Mouse (Mus musculus): ENCODE measurements around the gene Mthfd1.

The Mthfd1 gene

DNA sequence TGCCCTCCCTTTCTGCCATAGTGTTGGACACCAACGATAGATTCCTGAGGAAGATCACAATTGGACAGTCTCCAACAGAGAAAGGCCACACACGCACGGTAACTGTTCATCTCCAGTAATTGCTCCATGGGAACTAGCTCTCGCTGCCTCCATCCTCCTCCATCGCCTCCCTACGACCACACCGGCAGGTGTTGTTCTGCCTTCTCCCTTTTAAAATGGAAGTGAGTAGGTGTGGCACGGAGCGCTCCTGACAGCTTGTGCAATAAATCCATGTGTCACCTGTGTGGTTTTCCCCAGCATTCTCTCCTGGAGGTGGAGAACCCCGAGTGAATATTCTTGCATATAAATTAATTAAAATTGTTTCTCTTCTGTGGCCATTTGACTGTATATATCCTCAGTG, 45.3 kb downstream of the Mthfd1 start:
- DNase-seq (ENCODE audit: low read depth, low spot score) = no peak

GRCm38 (mm10) chr12:76303474-76303873, 48.4 kb downstream of the Mthfd1 start:
- DNase-seq (ENCODE audit: low read depth, low spot score) = no peak

- no peak for DNase-seq (ENCODE audit: low read depth, low spot score)
Observed at GRCm38 (mm10) chr12:76304199-76304598, 49.1 kb downstream of the Mthfd1 start.

DNA sequence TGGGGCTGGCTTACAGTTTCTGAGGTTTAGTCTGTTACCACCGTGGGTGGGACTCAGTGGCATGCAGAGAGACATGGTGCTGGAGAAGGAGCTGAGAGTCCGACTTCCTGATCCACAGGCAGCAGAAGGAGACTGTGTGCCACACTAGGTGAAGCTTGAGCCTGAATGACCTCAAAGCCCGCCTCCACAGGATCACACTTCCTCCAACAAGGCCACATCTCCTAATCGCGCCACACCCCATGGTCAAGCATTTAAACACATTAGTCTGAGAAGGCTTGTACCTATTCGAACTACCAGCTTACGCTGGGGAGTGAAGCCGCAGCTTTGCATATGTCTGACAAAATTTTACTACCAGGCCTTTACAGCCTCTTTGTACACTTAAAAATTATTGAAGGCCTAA, 50.0 kb downstream of the Mthfd1 start:
- no peak for DNase-seq (ENCODE audit: low read depth, low spot score)

DNA sequence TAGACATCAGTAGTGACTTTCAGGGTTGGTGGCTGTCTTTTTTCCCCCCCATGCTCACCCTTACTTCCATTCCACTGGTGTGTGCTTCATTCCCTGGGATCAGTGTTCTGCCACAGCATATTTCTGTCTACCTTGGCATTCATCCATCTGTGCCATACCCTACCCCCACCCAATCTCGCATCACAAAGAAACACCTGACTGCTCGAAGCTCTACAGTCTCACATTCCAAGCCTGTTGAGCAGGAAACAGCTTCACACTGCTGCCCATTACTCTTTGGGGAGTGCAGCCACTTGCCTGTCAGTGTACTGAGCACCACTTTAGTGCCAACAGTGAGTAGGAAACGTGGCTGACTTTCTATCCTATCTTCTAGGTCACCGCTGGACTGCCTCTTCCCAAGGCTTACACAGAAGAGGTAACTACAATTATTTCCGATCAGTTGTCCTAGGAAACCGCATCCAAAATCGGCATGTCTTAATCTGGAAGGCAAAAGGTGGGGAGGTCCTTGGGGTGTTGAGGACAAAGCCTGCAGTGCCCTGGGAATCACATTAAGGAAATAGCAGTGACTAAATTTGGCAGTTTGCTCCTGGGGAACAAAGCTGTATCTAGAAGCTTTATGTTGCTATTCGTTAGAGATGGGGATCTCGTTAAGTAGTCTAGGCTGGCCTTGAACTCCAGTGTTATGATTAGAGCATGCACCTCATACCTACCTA, 51.9 kb downstream of the Mthfd1 start:
- no peak for DNase-seq (ENCODE audit: low read depth, low spot score)

- DNase-seq (ENCODE audit: low read depth, low spot score) = no peak
Observed at GRCm38 (mm10) chr12:76307964-76308363, 52.9 kb downstream of the Mthfd1 start.

DNA sequence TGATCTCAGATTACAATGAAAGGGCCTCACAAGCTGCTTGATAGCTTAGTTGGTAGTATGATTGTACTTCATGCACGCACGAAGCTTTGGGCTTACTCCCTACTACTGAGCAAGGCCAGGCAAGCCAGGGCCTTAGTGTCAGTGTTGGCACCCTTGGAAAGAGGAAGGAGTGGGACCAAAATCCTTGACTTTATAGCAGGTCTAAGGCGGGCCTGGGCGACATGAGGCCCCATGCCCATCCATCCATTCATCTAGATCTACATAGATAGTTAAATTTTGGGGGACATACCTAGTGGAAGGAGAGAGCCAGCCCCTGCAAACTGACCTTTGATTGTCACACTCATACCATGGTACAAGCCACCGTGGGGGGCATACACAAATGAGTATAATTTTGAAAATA, 53.3 kb downstream of the Mthfd1 start:
- no peak for DNase-seq (ENCODE audit: low read depth, low spot score)

DNA sequence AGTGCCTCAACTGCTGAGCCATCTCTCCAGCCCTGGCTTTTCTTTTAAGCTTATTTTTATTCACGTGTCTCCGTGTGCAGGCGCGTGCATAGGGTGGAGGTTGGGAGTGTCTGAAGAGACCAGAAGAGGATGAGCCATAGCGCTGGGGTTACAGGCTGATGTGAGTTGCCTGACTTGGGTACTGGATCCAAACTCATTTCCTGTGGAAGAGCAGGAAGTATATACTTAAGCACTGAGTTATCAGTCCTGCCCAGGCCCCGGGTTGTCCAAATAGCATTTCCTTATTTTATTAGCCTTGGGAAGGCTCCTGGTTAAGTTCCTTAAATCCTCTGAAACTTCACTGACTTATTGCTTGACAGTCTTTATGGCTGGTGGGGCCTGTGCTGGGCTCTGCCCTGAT, 54.9 kb downstream of the Mthfd1 start:
- DNase-seq (ENCODE audit: low read depth, low spot score) = no peak

DNA sequence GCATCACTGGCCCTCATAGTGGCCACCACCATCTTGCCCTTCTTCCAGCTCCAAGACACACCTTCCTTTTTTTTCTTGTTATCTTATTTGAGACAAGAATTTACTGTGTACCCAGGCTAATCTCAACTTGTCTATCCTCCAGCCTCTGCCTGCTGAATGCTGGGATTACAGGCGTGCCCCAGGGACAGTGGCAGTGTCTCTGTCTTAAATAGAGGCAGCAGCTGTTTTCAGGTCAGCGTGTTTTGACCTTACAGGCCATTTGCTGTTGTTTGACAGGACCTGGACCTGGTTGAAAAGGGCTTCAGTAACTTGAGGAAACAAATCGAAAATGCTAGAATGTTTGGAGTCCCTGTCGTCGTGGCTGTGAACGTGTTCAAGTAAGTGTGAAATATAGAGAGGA, 55.5 kb downstream of the Mthfd1 start:
- DNase-seq (ENCODE audit: low read depth, low spot score) = no peak

DNA sequence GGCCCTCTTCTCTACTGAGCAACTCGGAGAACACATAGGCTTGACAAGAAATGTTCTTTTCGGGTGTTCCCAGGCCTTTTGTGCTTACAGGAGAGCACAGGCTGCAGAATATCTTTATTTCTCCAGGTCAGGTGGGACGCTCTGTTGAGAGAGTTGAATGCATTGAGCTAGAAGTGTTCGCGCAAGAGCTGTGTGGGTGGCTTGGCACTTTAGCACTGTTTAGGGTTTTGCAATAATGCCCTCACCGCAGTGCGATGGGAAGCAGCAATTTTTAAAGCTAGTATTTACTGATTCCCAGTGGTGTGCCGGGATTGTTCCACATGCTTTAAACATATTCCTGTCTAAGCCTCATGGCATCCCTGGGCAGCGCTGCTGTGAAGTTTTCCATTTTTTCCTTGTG, 56.1 kb downstream of the Mthfd1 start:
- DNase-seq (ENCODE audit: low read depth, low spot score) = no peak

DNA sequence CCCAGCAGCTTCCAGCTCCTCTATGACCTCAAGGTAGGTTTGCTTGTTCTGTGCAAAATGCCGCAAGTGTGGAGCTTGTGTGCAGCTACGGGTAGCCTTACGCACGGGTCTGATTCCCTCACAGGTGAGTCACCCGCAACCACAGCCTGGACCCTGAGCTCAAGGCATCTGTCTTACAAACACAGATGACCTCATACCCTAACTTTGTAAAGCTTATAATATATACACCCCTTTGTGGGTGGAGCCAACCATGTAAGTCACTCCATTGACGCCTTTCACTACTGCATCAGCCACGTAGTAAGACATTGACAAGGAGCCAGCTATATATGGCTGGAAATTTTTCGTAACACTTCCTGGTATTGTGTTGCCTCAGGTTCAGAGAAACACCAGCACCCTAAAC, 56.9 kb downstream of the Mthfd1 start:
- DNase-seq (ENCODE audit: low read depth, low spot score) = no peak

GRCm38 (mm10) chr12:76318282-76319212, 63.4 kb downstream of the Mthfd1 start:
- peak; percentile 15 for DNase-seq (ENCODE audit: low read depth, low spot score)

DNA sequence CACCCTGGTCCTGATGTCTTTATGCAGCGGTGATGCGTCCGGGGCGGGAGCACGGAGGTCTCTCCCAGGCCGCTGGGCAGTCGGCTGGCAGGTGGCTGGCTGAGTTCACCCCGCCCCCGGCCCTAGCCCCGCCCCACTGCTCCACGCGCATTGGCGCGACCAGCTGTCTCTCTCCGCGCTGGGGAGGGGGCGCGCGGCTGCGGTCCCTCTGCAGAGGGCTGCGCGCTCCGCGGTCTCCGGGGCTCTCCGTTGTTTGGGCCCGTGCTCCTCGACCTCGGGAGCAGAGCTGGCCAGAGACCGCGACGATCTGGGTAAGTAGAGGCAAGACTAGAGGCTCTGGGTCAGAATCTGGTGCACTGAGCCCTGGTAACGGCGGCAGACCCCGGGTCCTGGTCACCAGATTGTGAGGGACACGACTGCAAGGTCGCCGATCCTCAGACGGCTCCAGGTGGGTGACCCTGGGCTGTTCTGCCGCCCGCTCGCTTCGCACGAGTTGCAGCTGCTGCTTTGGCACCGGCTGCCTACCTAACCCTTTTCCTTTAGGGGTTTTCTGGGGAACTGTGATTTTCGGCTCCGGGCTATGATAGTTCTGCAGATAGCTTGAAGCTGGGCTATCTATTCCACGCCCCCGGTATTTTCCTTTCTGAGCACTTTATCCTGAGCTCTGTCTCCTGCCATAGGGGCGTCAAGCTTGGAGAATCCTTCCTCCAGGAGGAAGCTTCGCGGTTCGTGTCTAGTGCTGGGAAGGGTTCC, 69.8 kb downstream of the Mthfd1 start, which contains the start of gene Akap5:
TSS of gene Akap5 (plus strand) at position 213 of the 753 bp plus-strand sequence.
- DNase-seq (ENCODE audit: low read depth, low spot score) = peak; percentile 87

DNA sequence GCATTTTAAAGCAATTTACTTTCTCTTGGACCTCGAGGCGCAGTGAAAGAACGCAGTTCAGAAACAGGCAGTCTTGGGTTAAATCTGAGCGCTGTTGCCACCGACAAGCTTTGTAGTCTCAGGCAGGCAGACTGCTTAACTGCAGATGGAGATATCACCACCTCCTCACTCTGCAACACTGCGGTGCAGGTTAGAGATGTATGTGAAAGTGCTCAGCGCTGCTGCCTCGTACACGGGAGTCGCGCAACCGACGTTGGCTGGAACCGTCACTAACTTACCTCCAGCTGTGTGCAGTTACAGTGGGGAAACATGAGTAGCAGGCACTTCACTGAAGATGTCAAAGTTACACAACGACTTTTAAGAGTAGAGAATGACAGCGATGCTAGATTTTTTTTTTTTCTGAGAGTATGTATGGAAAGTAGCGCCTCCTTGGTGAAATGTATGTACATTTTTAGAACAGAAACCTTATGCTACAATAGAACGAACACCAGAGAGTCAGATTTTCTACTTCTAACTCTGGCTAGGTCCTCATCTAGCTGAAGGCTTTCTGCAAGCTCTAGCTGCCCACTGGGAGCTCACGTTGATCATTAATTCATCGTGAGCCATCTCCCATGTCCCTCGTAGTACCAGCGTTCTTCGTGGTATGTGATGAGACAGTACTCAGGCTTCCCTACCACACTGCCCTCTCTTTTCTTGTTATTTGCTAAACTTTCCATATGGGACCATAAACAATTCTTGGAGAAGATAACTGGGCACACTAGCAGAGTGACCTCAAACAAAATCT, 71.5 kb downstream of the Mthfd1 start:
- no peak for DNase-seq (ENCODE audit: low read depth, low spot score)

DNA sequence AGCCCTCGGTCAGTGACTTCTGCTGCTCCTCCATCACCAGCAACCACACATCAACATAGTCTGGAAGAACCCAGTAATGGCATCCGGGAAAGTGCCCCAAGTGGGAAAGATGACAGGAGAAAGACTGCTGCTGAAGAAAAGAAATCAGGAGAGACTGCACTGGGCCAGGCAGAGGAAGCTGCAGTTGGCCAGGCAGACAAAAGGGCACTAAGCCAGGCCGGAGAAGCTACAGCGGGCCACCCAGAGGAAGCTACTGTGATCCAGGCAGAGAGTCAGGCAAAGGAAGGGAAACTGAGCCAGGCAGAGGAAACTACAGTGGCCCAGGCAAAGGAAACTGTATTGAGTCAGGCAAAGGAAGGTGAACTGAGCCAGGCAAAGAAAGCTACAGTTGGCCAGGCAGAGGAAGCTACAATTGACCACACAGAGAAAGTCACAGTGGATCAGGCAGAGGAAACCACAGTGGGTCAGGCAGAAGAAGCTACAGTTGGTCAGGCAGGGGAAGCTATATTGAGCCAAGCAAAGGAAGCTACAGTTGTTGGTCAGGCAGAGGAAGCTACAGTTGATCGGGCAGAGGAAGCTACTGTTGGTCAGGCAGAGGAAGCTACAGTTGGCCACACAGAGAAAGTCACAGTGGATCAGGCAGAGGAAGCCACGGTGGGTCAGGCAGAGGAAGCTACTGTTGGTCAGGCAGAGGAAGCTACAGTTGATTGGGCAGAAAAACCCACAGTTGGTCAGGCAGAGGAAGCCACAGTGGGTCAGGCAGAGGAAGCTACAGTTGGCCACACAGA, 73.7 kb downstream of the Mthfd1 start:
- no peak for DNase-seq (ENCODE audit: low read depth, low spot score)

DNA sequence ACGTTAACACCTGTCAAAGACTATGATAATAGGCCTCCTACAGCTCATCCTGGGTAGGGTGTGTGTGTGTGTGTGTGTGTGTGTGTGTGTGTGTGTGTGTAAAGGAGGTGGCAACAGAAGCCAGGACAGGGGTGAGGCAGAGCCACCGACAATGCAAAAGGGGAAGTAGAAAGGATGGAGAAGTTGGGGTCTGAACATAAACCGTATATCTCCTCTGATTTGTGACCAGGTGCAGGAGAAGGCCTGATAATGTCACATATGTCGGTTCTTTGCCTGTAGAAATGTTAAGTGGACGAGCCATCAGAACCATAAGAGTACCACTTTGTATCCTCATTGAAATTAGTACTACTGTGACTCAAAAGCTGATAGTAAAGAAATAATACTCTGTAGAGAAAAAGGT, 78.6 kb downstream of the Mthfd1 start:
- no peak for DNase-seq (ENCODE audit: low read depth, low spot score)

DNA sequence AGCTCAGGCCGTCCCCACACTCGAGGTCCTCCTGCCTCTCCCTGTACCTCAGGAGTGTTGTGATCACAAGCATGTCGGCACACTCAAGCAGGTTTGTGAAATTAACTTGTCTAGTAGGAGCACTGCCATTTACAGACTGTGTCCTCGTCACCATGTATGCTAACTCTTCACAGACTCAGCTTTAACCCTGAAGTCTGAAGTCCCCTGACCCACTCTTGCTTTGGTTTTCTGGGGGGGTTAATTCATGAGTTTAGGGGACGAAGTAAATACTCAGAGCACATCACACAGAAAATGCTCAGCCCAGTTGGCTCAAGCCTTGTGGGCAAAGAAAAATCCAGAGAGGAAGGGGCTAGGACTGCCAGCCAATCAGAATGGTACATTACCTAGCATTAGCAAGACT, 80.5 kb downstream of the Mthfd1 start:
- no peak for DNase-seq (ENCODE audit: low read depth, low spot score)

- no peak for DNase-seq (ENCODE audit: low read depth, low spot score)
Observed at GRCm38 (mm10) chr12:76336111-76336965, 81.2 kb downstream of the Mthfd1 start.

GRCm38 (mm10) chr12:76341080-76341479, 86.0 kb downstream of the Mthfd1 start:
- peak; percentile 47 for DNase-seq (ENCODE audit: low read depth, low spot score)
